Mouse (Mus musculus) embryonic facial prominence, embryonic 12.5 days (tissue): ENCODE results near the gene Sp1. TPM values are rescaled to one million over a fixed set of nuclear protein-coding genes. Genes with fewer than 3 reads are reported as not detected.

Experiments
- ATAC-seq: fragments of 200-750 bp; cut with Nextera tagmentation; 2 replicates; pipeline ENCODE4 v1.8.0; 2017; ENCODE audit not compliant: insufficient number of reproducible peaks, insufficient read depth, low FRiP score, low TSS enrichment
- H3K27ac ChIP-seq: fragments of 300-500 bp; sonication (generic); 2 replicates; pipeline ENCODE4 v1.5.1; 2016; ENCODE audit warnings: mild to moderate bottlenecking
- H3K27me3 ChIP-seq: fragments of 300-500 bp; sonication (generic); 2 replicates; pipeline ENCODE4 v1.6.1; 2016; ENCODE audit warnings: mild to moderate bottlenecking, moderate library complexity
- H3K36me3 ChIP-seq: fragments of 300-500 bp; sonication (generic); 2 replicates; pipeline ENCODE4 v1.6.1; 2016; ENCODE audit warnings: mild to moderate bottlenecking
- H3K4me1 ChIP-seq: fragments of 300-500 bp; sonication (generic); 2 replicates; pipeline ENCODE4 v1.6.1; 2016
- H3K4me2 ChIP-seq: fragments of 300-500 bp; sonication (generic); replicated peaks from 2 replicates; pipeline ENCODE4 v1.6.1; 2016; ENCODE audit warnings: mild to moderate bottlenecking, moderate library complexity
- H3K4me3 ChIP-seq: fragments of 300-500 bp; sonication (generic); 2 replicates; pipeline ENCODE4 v1.5.1; 2016; ENCODE audit warnings: mild to moderate bottlenecking
- H3K9ac ChIP-seq: fragments of 300-500 bp; sonication (generic); 2 replicates; pipeline ENCODE4 v1.6.1; 2016; ENCODE audit warnings: mild to moderate bottlenecking, moderate library complexity
- H3K9me3 ChIP-seq: fragments of 300-500 bp; sonication (generic); 2 replicates; pipeline ENCODE4 v1.6.1; 2016; ENCODE audit warnings: mild to moderate bottlenecking, moderate library complexity
- WGBS: fragments of 180-500 bp; shearing (Covaris S2); methylation state at CpG from one replicate; pipeline ENCODE4 v1.1.7; 2016; 5-methylcytosine and 5-hydroxymethylcytosine counted together
- polyA plus RNA-seq: library from polyadenylated mRNA; unstranded; fragments of >200 nt; fragmentation: Nextera tagmentation; extraction: Ambion mirVana; gene quantifications from 2 replicates; pipeline ENCODE4 v1.2.1, GENCODE M21; 2016

Gene Sp1
- polyA plus RNA-seq, 1 experiment from 2014 or later: 12.0 TPM

DNA sequence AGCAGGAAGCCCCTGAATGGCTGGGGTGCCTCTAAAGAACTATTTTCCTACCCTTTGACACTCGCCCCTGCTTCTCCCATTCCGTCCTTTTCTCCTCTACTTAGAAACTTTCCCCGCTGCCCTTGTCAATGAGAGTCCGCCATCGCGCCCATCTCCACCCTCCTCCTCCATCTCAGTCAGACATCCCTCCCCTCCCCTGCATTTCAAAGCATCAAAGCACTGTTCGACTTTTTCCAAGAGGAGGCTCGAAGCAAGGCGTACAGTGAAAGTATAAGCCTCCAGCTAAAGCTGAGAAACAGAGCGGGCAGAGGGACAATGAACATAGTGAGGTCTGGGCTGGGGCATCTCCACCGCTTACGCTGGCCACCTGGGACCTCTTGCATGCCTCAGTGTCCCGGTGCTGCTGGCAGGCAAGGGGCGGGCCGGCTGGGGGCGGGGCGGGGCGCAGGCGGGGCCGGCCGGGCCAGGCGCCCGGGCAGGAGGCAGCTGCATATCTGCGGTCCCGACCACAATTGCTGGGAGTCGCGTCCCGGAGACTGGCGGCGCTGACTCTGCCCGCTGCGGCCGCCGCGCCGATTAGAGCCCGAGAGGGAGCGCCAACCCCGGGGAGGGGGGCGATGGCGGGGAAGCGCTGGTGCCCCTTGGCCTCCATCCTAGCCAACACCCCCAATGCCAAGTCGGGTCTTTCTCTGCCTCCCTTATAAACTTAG lies 29.3 kb upstream of the Sp1 start:
- peak; percentile 78 for ATAC-seq
- Histone ChIP-seq H3K27ac (peak overlapping the region; percentile 92), H3K4me1 (peaks cover 23% of the 10 kb centered on the region), H3K4me3 (peak overlapping the region; percentile 56), H3K9me3 (no peaks in the 10 kb centered on the region), H3K27me3 (no peaks in the 10 kb centered on the region), H3K9ac (peak overlapping the region; percentile 68), H3K36me3 (no peaks in the 10 kb centered on the region), H3K4me2 (peak overlapping the region; percentile 93)
- WGBS: under 1% methylated on average over 42 of the region's 43 CpGs

DNA sequence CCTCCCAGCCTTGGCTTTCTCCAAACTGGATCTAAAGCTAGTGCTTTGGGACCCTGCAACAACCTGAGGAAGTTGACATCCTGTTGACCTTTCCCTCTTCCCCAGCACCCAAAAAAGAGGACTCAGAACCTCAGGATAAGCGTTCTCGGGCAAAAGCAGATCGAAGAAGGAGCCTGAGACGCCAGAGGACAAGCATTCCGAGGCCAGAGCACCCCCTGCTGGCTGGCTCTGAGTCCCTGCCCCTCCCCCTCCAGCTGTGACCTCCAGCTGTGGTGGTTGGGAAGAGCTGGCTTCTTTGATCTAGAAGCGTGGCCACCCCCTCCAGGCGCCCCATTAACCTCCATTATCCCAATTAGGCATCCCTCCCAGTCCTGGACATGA lies 28.8 kb upstream of the Sp1 start:
- 0 out of 2 replicates have a peak, but pooled peaks have one; percentile 54 for ATAC-seq
- H3K4me2 ChIP-seq: peak overlapping the region; percentile 93
- H3K27me3 ChIP-seq: no peaks in the 10 kb centered on the region
- peak overlapping the region; percentile 92 for H3K27ac ChIP-seq
- no peaks in the 10 kb centered on the region for H3K9me3 ChIP-seq
- WGBS: under 1% methylated on average over 7 of the region's 7 CpGs
- H3K4me3 ChIP-seq: peak overlapping the region; percentile 56
- peak overlapping the region; percentile 68 for H3K9ac ChIP-seq
- no peaks in the 10 kb centered on the region for H3K36me3 ChIP-seq
- H3K4me1 ChIP-seq: peaks cover 23% of the 10 kb centered on the region

DNA sequence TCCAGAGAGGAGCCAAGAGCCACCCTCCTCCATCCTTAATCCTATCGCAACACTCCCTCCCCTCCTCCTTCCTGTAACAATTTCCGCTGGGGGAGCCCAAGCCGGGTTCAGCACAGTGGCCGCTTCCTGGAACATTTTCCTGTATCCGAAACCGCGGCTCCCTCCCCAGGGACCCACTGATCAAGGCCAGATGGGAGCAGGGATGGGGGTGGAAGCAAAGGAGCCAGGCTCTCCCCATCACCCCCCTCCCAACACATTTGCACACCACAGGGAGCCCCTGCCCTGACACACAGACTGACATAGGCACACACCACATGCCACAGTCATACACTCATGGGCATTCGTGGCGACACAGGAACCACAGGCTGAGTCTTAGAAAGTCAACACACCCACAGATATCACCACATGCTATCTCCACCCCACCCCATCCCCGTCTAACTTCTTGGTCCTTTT lies 28.1 kb upstream of the Sp1 start:
- H3K4me3 ChIP-seq: peak overlapping the region; percentile 56; the same call in 1 of the 2 replicates

DNA sequence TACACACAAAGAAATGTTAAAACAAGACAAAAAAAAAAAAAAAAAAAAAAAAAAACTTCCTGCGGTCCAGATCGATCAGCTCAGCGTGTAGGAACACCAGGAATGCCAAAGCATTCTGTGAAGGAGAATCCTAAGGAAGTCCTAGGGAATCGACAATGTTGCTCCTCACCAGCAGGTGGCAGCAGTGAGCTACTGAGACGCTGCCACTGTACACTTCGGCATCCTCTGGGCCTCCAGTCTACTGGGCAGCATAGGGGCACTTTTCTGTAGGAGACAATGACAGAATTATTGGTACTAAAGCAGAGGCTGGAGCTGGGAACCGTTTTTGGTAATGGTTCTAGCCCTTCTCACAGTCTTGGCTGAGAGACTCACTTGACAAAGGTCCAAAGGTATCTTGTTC lies 24.4 kb upstream of the Sp1 start:
- Histone ChIP-seq H3K4me1 (peaks cover 17% of the 10 kb centered on the region), H3K36me3 (no peaks in the 10 kb centered on the region), H3K27ac (no peak overlapping the region), H3K9ac (no peak overlapping the region), H3K27me3 (no peaks in the 10 kb centered on the region), H3K4me3 (no peak overlapping the region), H3K9me3 (no peaks in the 10 kb centered on the region), H3K4me2 (no peak overlapping the region)
- ATAC-seq: peak; percentile 62; the same call in 1 of the 2 replicates
- 0% methylated on average over 7 of the region's 7 CpGs for whole genome bisulfite sequencing

More for the DNA sequence above, 28.1 kb upstream of the Sp1 start:
- H3K4me1 ChIP-seq: peaks cover 23% of the 10 kb centered on the region
- ATAC-seq: 0 out of 2 replicates have a peak, but pooled peaks have one; percentile 24
- H3K27ac ChIP-seq: peak overlapping the region; percentile 92
- no peaks in the 10 kb centered on the region for H3K9me3 ChIP-seq
- H3K36me3 ChIP-seq: no peaks in the 10 kb centered on the region
- 4% methylated on average over 10 of the region's 10 CpGs for WGBS
- H3K4me2 ChIP-seq: peak overlapping the region; percentile 93
- no peaks in the 10 kb centered on the region for H3K27me3 ChIP-seq
- H3K9ac ChIP-seq: no peak overlapping the region

DNA sequence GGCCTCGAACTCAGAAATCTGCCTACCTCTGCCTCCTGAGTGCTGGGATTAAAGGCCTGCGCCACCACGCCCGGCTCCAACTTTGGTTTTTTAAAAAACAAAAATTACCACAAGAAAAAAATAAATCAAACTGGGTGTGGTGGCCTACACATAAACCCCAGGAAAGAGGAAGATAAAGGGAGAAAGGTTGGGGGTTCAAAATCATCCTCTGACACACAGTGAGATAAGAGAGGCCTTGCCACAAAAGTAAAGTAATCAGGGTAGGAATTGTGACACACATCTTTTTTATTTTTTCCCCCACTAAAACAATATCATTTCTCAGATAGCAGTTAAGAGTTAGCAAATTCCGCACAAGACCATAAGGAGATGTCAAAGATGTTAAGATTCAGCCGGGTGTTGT lies 22.3 kb upstream of the Sp1 start:
- WGBS: 92% methylated on average over 6 of the region's 6 CpGs
- Histone ChIP-seq H3K4me3 (no peak overlapping the region), H3K27me3 (no peaks in the 10 kb centered on the region), H3K9me3 (no peaks in the 10 kb centered on the region), H3K27ac (no peak overlapping the region), H3K36me3 (no peaks in the 10 kb centered on the region), H3K4me1 (no peaks in the 10 kb centered on the region; the same call in 1 of the 2 replicates), H3K4me2 (no peak overlapping the region), H3K9ac (no peak overlapping the region)
- ATAC-seq: no peak

DNA sequence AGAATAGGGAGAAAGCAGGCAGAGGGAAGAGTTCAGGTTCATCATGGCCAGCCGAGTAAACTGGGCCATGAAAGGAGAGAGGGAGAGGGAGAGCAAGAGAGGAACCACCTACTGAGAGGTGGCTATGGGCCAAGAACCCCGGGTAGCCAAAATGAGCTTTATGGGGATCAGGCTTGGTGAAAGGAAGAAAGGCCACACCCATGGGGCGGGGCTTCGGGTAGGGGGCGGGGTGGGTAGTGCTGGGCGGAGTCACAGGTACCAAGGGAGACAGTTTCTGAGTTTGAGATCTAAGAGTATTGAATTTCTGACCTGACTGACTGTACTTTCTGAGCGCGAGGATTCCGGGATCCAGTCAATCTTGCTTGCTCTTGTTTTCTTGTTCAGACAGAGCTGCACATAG lies 19.3 kb upstream of the Sp1 start:
- Histone ChIP-seq H3K27ac (no peak overlapping the region), H3K4me2 (no peak overlapping the region), H3K4me3 (no peak overlapping the region), H3K27me3 (no peaks in the 10 kb centered on the region), H3K9ac (no peak overlapping the region), H3K9me3 (no peaks in the 10 kb centered on the region), H3K36me3 (no peaks in the 10 kb centered on the region), H3K4me1 (no peaks in the 10 kb centered on the region)
- no peak for ATAC-seq
- WGBS: 55% methylated on average over 9 of the region's 9 CpGs

DNA sequence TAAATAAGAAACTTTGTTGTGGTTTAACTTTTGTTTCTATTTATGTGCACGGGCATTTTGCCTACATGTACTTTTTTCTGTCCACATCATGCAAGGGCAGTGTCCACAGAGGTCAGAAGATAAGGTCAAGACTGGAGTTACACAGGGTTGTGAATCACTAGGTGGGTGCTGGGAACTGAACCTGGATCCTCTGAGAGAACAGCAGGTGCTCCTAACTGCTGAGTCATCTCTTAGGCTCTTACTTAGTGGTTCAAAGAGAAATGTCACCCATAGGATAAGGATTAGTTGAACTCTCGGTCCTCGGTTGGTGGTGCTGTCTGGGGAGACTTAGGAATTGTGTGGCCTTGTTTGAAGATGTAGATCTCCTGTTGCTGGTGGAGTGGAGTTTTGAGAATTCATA lies 17.0 kb upstream of the Sp1 start:
- 83% methylated on average over 3 of the region's 3 CpGs for WGBS

DNA sequence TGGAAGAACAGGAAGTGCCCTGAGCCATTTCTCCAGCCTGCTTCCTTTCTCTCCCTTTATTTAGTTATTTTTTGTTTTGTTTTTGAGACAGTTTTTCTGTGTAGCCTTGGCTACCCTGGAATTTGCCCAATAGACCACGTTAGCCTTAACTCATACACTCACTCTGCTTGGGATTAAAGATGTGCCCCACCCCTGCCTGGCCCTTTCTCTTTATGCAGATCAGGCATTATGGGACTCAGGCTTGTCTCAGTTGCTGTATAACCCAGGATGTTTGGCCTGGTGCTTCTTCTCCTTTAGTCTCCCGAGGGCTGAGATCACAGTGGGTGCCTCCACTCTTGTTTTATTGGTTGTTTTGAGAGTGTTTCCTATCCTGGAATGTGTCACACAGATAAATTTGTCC lies 13.4 kb upstream of the Sp1 start:
- 42% methylated on average over 2 of the region's 2 CpGs for WGBS
- Histone ChIP-seq H3K9ac (no peak overlapping the region), H3K27me3 (no peaks in the 10 kb centered on the region), H3K36me3 (no peaks in the 10 kb centered on the region), H3K4me3 (no peak overlapping the region), H3K27ac (no peak overlapping the region), H3K4me2 (no peak overlapping the region), H3K4me1 (no peaks in the 10 kb centered on the region; the same call in 1 of the 2 replicates), H3K9me3 (no peaks in the 10 kb centered on the region)
- no peak for ATAC-seq

More for the DNA sequence above, 17.0 kb upstream of the Sp1 start:
- no peak overlapping the region for H3K27ac ChIP-seq
- no peak overlapping the region for H3K9ac ChIP-seq
- H3K4me1 ChIP-seq: no peaks in the 10 kb centered on the region
- H3K4me3 ChIP-seq: no peak overlapping the region
- no peak for ATAC-seq
- H3K27me3 ChIP-seq: no peaks in the 10 kb centered on the region
- H3K36me3 ChIP-seq: no peaks in the 10 kb centered on the region
- H3K4me2 ChIP-seq: no peak overlapping the region
- H3K9me3 ChIP-seq: no peaks in the 10 kb centered on the region

DNA sequence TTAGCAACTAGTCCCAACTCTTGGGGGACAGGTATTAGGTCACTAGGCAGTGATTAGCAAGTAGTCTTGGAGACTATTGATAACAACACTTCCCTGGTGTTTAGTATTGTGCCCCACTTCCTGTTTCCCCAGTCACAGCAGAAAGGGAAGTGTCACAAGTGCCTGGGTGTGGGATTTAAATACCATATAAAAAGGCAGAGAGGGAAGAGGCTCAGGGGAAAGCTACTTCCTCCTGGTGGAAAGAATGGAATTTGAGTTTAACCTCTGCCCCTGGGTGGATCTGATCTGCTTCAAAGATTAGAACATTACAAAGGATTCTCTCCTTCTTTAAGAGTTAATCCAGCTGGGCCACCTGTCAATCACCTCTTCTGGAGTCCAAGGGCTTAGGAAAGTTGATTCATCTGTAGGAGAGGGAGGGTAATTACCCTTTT lies 12.3 kb upstream of the Sp1 start:
- H3K9ac ChIP-seq: no peak overlapping the region
- H3K4me2 ChIP-seq: no peak overlapping the region
- no peak for ATAC-seq
- no peak overlapping the region for H3K27ac ChIP-seq
- no peaks in the 10 kb centered on the region for H3K36me3 ChIP-seq
- no peak overlapping the region for H3K4me3 ChIP-seq
- no peaks in the 10 kb centered on the region for H3K27me3 ChIP-seq
- H3K4me1 ChIP-seq: peaks cover 2% of the 10 kb centered on the region
- no peaks in the 10 kb centered on the region for H3K9me3 ChIP-seq

DNA sequence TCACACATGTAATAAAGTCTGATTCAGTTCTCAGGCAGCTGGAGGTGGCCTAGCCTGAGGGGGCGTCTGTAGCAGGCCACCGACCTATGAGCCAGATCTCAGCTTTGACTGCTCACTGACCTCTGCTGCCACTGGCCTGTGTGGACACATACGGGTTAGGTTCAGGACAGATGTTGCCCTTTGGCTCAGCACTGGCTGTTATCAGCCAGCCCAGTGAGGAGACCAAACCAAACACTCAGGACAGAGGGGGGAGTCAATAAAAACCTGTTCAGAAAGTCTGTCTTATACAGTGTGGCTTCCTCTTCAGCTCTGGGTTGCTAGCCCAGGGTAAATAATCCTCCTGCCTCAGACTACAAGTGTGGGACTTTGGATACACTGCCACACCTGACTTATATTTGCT lies 10.9 kb upstream of the Sp1 start:
- no peak overlapping the region for H3K4me2 ChIP-seq
- no peaks in the 10 kb centered on the region for H3K9me3 ChIP-seq
- no peaks in the 10 kb centered on the region for H3K27me3 ChIP-seq
- no peaks in the 10 kb centered on the region for H3K36me3 ChIP-seq
- 9% methylated on average over 3 of the region's 3 CpGs for WGBS
- no peak overlapping the region for H3K27ac ChIP-seq
- peaks cover 13% of the 10 kb centered on the region for H3K4me1 ChIP-seq
- 0 out of 2 replicates have a peak overlapping the region, but pooled peaks have one; percentile 9 for H3K9ac ChIP-seq
- no peak for ATAC-seq
- no peak overlapping the region for H3K4me3 ChIP-seq

DNA sequence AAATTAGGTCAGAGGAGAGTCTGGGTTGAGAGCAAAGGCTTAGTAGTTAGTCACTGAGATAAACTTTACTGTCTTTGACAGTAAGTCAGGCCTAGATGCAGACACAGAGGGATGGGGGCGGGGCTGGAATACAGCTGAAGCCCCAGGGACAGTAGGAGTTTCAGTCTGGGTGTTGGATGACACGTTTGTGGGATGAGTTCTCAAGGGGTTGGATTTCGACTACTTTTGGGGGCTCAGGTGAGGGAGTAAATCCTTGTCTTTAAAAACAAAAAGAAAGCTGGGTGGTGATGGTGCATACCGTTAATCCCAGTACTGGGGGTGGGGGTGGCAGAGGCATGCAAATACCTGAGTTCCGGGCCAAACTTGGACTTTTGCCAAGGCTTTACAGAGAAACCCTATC lies 7.3 kb upstream of the Sp1 start:
- no peak overlapping the region for H3K9ac ChIP-seq
- no peaks in the 10 kb centered on the region for H3K36me3 ChIP-seq
- peaks cover 15% of the 10 kb centered on the region for H3K4me1 ChIP-seq
- WGBS: 14% methylated on average over 5 of the region's 5 CpGs
- no peaks in the 10 kb centered on the region for H3K27me3 ChIP-seq
- H3K4me3 ChIP-seq: 0 out of 2 replicates have a peak overlapping the region, but pooled peaks have one; percentile 41
- no peak overlapping the region for H3K27ac ChIP-seq
- no peak overlapping the region for H3K4me2 ChIP-seq
- H3K9me3 ChIP-seq: no peaks in the 10 kb centered on the region
- no peak for ATAC-seq
